Mouse (Mus musculus) thymus, adult 2 months (tissue): ENCODE results near the gene Palmd.

Experiments used
- CTCF ChIP-seq: fragments of 200-500 bp; IDR thresholded peaks from 2 replicates; pipeline ENCODE4 v1.5.1; 2012; ENCODE audit warnings: mild to moderate bottlenecking, control low read depth, low read length, moderate library complexity, borderline replicate concordance; ENCODE audit not compliant: control insufficient read depth, poor library complexity, insufficient read depth; ENCODE audit errors: extremely low read depth
- POLR2A ChIP-seq: fragments of 200-500 bp; IDR thresholded peaks from 2 replicates; pipeline ENCODE4 v1.6.1; 2012; ENCODE audit warnings: mild to moderate bottlenecking, low read length, control low read depth, moderate library complexity; ENCODE audit not compliant: control insufficient read depth, poor library complexity, insufficient read depth; ENCODE audit errors: extremely low read depth

- TF ChIP-seq CTCF: no peak
- TF ChIP-seq POLR2A: no peak
These were observed 78.2 kb downstream of the Palmd start for GRCm38 (mm10) chr3:116890576-116890975.
